Mouse (Mus musculus) liver, adult 2 months (tissue): ENCODE results near the gene Shc2.

Source experiments
- CTCF ChIP-seq: fragments of 200-500 bp; IDR thresholded peaks from 2 replicates; pipeline ENCODE4 v1.5.1; 2011; ENCODE audit warnings: low read depth, low read length, control low read depth
- POLR2A ChIP-seq: fragments of 200-500 bp; IDR thresholded peaks from 2 replicates; pipeline ENCODE4 v1.6.1; 2011; ENCODE audit warnings: low read length, control low read depth; ENCODE audit not compliant: insufficient read depth; ENCODE audit errors: extremely low read depth

- TF ChIP-seq CTCF (no peak), POLR2A (no peak)
Observed at GRCm38 (mm10) chr10:79595590-79595929, 42.2 kb downstream of the Shc2 start.
